Mouse (Mus musculus) stomach, postnatal 0 days (tissue): Measurements from ENCODE around the gene Bcl2l2.

Source experiments
- CTCF ChIP-seq: IDR thresholded peaks from 2 replicates; pipeline ENCODE4 v1.5.1; 2016; ENCODE audit warnings: antibody characterized with exemption, low read depth, mild to moderate bottlenecking, moderate library complexity
- EP300 ChIP-seq: optimal IDR thresholded peaks from 2 replicates; pipeline ENCODE3; 2016; ENCODE audit warnings: antibody characterized with exemption

GRCm38 (mm10) chr14:54924641-54925348, 41.6 kb downstream of the Bcl2l2 start:
- no peak for TF ChIP-seq CTCF
- no peak for TF ChIP-seq EP300
